7 mouse cellular contexts compared by ENCODE assay signal in the genomic region with DNA sequence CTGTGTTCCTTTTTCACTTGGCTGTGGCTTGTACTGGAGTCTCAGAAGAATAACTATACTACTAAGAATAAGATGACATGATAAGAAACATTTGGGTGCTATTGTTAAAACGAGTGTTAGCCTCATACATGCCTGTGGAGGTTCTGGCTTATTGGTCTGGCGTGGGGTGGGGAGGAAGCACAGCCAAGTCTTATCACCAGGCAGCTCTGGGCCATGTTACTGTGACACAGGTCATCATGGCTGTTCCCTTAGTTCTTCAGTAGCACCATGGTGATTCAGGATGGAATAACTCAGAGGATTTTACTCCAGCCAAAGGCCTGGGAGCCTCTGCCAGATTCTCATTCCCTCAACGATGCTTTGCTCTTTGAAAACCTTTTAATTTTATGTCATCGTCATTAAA. TPM values are rescaled to one million over a fixed set of nuclear protein-coding genes. Genes with fewer than 3 reads are reported as not detected.
"Had no signal": no experiment of that assay in that cellular context is flagged by ENCODE, and none has a peak within 500 bp of the region (broad histone marks: within the 10 kb centered on the region; RNA-seq: fewer than 3 reads in every experiment).

No protein-coding gene starts in this region.

- DNase-seq: kidney, adult 18-20 months; left cerebral cortex, postnatal 4 days; lung, adult 2 months; lung, postnatal 10 days; thymus, postnatal 4 days had no signal

RNA-seq across cellular contexts. Expression of gene Ddah1, which starts 38.8 kb away (rescaled TPM):
- total RNA-seq: monocyte, adult 5-6 weeks; neutrophil, adult 5-6 weeks had no signal
